Mouse (Mus musculus) forebrain, embryonic 14.5 days (tissue): ENCODE data around the gene Ykt6. TPM values are rescaled to one million over a fixed set of nuclear protein-coding genes. Genes with fewer than 3 reads are reported as not detected.

ENCODE experiments used
- ATAC-seq: fragments of 200-750 bp; cut with Nextera tagmentation; 2 replicates; pipeline ENCODE4 v1.8.0; 2017; ENCODE audit warnings: mild to moderate bottlenecking, moderate library complexity
- DNase-seq: peaks from one replicate; pipeline ENCODE4 v3.0.0-alpha.2; 2015; ENCODE audit warnings: low spot score
- H3K27ac ChIP-seq: fragments of 300-500 bp; sonication (generic); 2 replicates; pipeline ENCODE4 v1.5.1; 2014; ENCODE audit warnings: low read depth, mild to moderate bottlenecking, control low read depth, low read length, moderate library complexity
- H3K27me3 ChIP-seq: fragments of 300-500 bp; sonication (generic); replicated peaks from 2 replicates; pipeline ENCODE4 v1.6.1; 2014; ENCODE audit warnings: low read length, control low read depth, mixed read lengths; ENCODE audit not compliant: control insufficient read depth, insufficient read depth
- H3K36me3 ChIP-seq: fragments of 300-500 bp; sonication (generic); 2 replicates; pipeline ENCODE4 v1.6.1; 2014; ENCODE audit warnings: low read length, control low read depth; ENCODE audit not compliant: control insufficient read depth, insufficient read depth
- H3K4me1 ChIP-seq: fragments of 300-500 bp; sonication (generic); 2 replicates; pipeline ENCODE4 v1.6.1; 2014; ENCODE audit warnings: antibody characterized with exemption, low read length, control low read depth; ENCODE audit not compliant: control insufficient read depth, insufficient read depth
- H3K4me2 ChIP-seq: fragments of 300-500 bp; sonication (generic); 2 replicates; pipeline ENCODE4 v1.6.1; 2014; ENCODE audit warnings: mild to moderate bottlenecking, control low read depth, low read length
- H3K4me3 ChIP-seq: fragments of 300-500 bp; sonication (generic); 2 replicates; pipeline ENCODE4 v1.5.1; 2014; ENCODE audit warnings: low read depth, low read length, control low read depth
- H3K9ac ChIP-seq: fragments of 300-500 bp; sonication (generic); 2 replicates; pipeline ENCODE4 v1.6.1; 2014; ENCODE audit warnings: mild to moderate bottlenecking, low read length, control low read depth, moderate library complexity
- H3K9me3 ChIP-seq: fragments of 300-500 bp; sonication (generic); replicated peaks from 2 replicates; pipeline ENCODE4 v1.6.1; 2016; ENCODE audit warnings: low read length, control low read depth, mixed read lengths; ENCODE audit not compliant: control insufficient read depth
- WGBS: fragments of 180-500 bp; shearing (Covaris S2); extraction: QIAGEN DNeasy Blood & Tissue Kit; methylation state at CpG from one replicate; pipeline ENCODE4 v1.1.7; 2014; 5-methylcytosine and 5-hydroxymethylcytosine counted together
- polyA plus RNA-seq: library from polyadenylated mRNA; unstranded; fragments of >200 nt; fragmentation: Nextera tagmentation; extraction: Ambion mirVana; gene quantifications from 2 replicates; pipeline ENCODE4 v1.2.1, GENCODE M21; 2014

Ykt6 gene
- polyA plus RNA-seq, 1 experiment from 2014 or later: 46.3 TPM

DNA sequence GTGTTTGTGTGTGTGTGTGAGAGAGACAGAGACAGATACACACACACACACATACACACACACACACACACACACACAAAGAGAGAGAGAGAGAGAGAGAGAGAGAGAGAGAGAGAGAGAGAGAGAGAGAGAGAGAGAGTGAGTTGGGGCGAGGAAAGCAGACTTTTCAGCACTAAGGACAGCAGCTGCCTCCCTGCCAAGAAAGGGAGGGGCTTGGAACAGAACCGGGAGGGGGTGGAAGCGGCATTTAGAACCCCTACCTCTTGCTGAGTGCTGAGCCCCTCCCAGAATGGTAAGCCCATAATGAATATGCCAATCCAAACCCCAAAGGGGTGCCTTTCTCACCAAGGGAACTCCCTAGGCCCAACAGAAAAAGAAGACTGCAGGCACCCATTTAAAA lies 60.9 kb downstream of the Ykt6 start:
- peak overlapping the region; percentile 21; the same call in 1 of the 2 replicates for H3K27ac ChIP-seq
- H3K9me3 ChIP-seq: no peaks in the 10 kb centered on the region
- peaks cover 4% of the 10 kb centered on the region; the same call in 1 of the 2 replicates for H3K4me1 ChIP-seq
- no peak overlapping the region for H3K9ac ChIP-seq
- ATAC-seq (peak; percentile 56; the same call in 1 of the 2 replicates), DNase-seq (peak; percentile 51)
- H3K27me3 ChIP-seq: no peaks in the 10 kb centered on the region
- H3K4me2 ChIP-seq: no peak overlapping the region
- no peak overlapping the region for H3K4me3 ChIP-seq
- WGBS: 6% methylated on average over 3 of the region's 3 CpGs
- no peaks in the 10 kb centered on the region for H3K36me3 ChIP-seq

DNA sequence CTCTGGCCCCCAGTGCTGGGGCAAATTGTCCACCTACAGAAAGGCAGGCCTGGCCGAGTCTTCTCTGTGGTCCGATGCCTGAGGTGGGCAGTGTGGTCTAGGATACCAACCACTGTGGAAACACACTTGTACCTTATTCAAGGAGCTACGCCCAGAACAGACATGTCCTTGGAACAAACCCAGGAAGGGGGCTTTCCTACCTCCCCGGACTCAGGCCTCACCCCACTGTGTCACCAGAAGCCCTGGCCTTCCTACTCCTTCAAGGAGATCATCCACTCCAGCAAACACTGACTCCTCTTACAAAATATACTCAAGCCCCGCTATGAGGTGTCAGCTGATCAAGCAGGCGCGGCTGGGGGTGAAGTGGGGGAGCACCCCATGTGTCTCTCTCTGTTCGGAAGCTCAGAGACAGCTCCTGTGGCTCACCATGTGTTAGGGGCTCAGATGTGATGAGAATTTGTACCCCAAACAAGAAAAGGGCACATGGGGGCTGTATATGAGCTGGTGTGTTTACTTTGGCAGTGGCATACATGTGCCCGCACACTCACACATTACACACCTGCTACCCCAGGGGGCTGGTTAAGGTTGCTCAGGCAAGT lies 61.4 kb downstream of the Ykt6 start:
- Histone ChIP-seq H3K27ac (peak overlapping the region; percentile 21; the same call in 1 of the 2 replicates), H3K27me3 (no peaks in the 10 kb centered on the region), H3K4me2 (no peak overlapping the region), H3K4me1 (peaks cover 4% of the 10 kb centered on the region; the same call in 1 of the 2 replicates), H3K9me3 (no peaks in the 10 kb centered on the region), H3K9ac (no peak overlapping the region), H3K36me3 (no peaks in the 10 kb centered on the region), H3K4me3 (no peak overlapping the region)
- no peak for DNase-seq
- WGBS: 59% methylated on average over 9 of the region's 9 CpGs
- ATAC-seq: no peak

Other genes with a start within 250 kb of the Ykt6 start
- 202 and 235 TPM in 2 replicates for gene Mrps24, start 240.0 kb upstream of the Ykt6 start, polyA plus RNA-seq
- 16.0 and 20.9 TPM in 2 replicates for gene Urgcp, start 193.3 kb upstream of the Ykt6 start, polyA plus RNA-seq
- 100 and 136 TPM in 2 replicates for gene Dbnl, start 167.2 kb upstream of the Ykt6 start, polyA plus RNA-seq
- gene Pgam2, start 152.0 kb upstream of the Ykt6 start, polyA plus RNA-seq: 2.1 TPM in 2 replicates
- 3.9 and 5.3 TPM in 2 replicates for gene Polm, start 117.7 kb upstream of the Ykt6 start, polyA plus RNA-seq
- gene Aebp1, start 93.7 kb upstream of the Ykt6 start, polyA plus RNA-seq: 6.8 and 13.0 TPM in 2 replicates
- 65.0 and 73.0 TPM in 2 replicates for gene Pold2, start 77.4 kb upstream of the Ykt6 start, polyA plus RNA-seq
- not detected in 2 replicates for gene Myl7, start 56.9 kb upstream of the Ykt6 start, polyA plus RNA-seq
- gene Gck, start 5.6 kb upstream of the Ykt6 start, polyA plus RNA-seq: 6.5 and 7.3 TPM in 2 replicates
- 51.6 and 87.1 TPM in 2 replicates for gene Camk2b, start 110.7 kb downstream of the Ykt6 start, polyA plus RNA-seq
- gene A730071L15Rik, start 244.3 kb downstream of the Ykt6 start, polyA plus RNA-seq: 0.35 and 0.95 TPM in 2 replicates
- 49.7 and 50.3 TPM in 2 replicates for gene Nudcd3, start 244.7 kb downstream of the Ykt6 start, polyA plus RNA-seq